Mouse (Mus musculus) neural tube, embryonic 13.5 days (tissue): ENCODE measurements around the gene Tcf7l2. TPM values are rescaled to one million over a fixed set of nuclear protein-coding genes. Genes with fewer than 3 reads are reported as not detected.

Experiments used
- ATAC-seq: fragments of 200-750 bp; cut with Nextera tagmentation; 2 replicates; pipeline ENCODE4 v1.8.0; 2017; ENCODE audit warnings: low read depth, mild to moderate bottlenecking, moderate TSS enrichment, moderate library complexity
- H3K27ac ChIP-seq: fragments of 300-500 bp; sonication (generic); replicated peaks from 2 replicates; pipeline ENCODE4 v1.5.1; 2015; ENCODE audit warnings: moderate library complexity, mild to moderate bottlenecking, inconsistent platforms
- H3K27me3 ChIP-seq: fragments of 300-500 bp; sonication (generic); 2 replicates; pipeline ENCODE4 v1.6.1; 2015; ENCODE audit warnings: mild to moderate bottlenecking, inconsistent platforms
- H3K36me3 ChIP-seq: fragments of 300-500 bp; sonication (generic); 2 replicates; pipeline ENCODE4 v1.6.1; 2015; ENCODE audit warnings: mild to moderate bottlenecking, inconsistent platforms
- H3K4me1 ChIP-seq: fragments of 300-500 bp; sonication (generic); replicated peaks from 2 replicates; pipeline ENCODE4 v1.6.1; 2015; ENCODE audit warnings: inconsistent platforms
- H3K4me2 ChIP-seq: fragments of 300-500 bp; sonication (generic); 2 replicates; pipeline ENCODE4 v1.6.1; 2015; ENCODE audit warnings: inconsistent platforms, mild to moderate bottlenecking, moderate library complexity
- H3K4me3 ChIP-seq: fragments of 300-500 bp; sonication (generic); 2 replicates; pipeline ENCODE4 v1.5.1; 2015; ENCODE audit warnings: mild to moderate bottlenecking, inconsistent platforms
- H3K9ac ChIP-seq: fragments of 300-500 bp; sonication (generic); 2 replicates; pipeline ENCODE4 v1.6.1; 2015; ENCODE audit warnings: moderate library complexity, mild to moderate bottlenecking, inconsistent platforms
- H3K9me3 ChIP-seq: fragments of 300-500 bp; sonication (generic); 2 replicates; pipeline ENCODE4 v1.6.1; 2016; ENCODE audit warnings: inconsistent platforms
- WGBS: fragments of 180-500 bp; shearing (Covaris S2); methylation state at CpG from one replicate; pipeline ENCODE4 v1.1.7; 2015; 5-methylcytosine and 5-hydroxymethylcytosine counted together
- polyA plus RNA-seq: library from polyadenylated mRNA; unstranded; fragments of >200 nt; fragmentation: Nextera tagmentation; extraction: Ambion mirVana; gene quantifications from 2 replicates; pipeline ENCODE4 v1.2.1, GENCODE M21; 2015

Gene Tcf7l2
- polyA plus RNA-seq, 1 experiment from 2014 or later: 18.4 TPM

- no peak overlapping the region for H3K4me2 ChIP-seq
- H3K36me3 ChIP-seq: no peaks in the 10 kb centered on the region
- no peak overlapping the region for H3K27ac ChIP-seq
- H3K9me3 ChIP-seq: no peaks in the 10 kb centered on the region
- H3K4me3 ChIP-seq: no peak overlapping the region
- WGBS: 34% methylated on average over 3 of the region's 3 CpGs
- no peak for ATAC-seq
- H3K4me1 ChIP-seq: no peaks in the 10 kb centered on the region
- H3K27me3 ChIP-seq: peaks cover 3% of the 10 kb centered on the region
- H3K9ac ChIP-seq: no peak overlapping the region
Observed at GRCm38 (mm10) chr19:55732994-55733393, 8.6 kb upstream of the Tcf7l2 start.

- Histone ChIP-seq H3K9ac (no peak overlapping the region), H3K4me2 (no peak overlapping the region), H3K27me3 (peaks cover 13% of the 10 kb centered on the region), H3K4me1 (no peaks in the 10 kb centered on the region; the same call in 1 of the 2 replicates), H3K9me3 (no peaks in the 10 kb centered on the region), H3K36me3 (no peaks in the 10 kb centered on the region), H3K27ac (no peak overlapping the region), H3K4me3 (no peak overlapping the region)
- ATAC-seq: no peak
- 61% methylated on average over 6 of the region's 6 CpGs for WGBS
Observed at GRCm38 (mm10) chr19:55736016-55736415, 5.6 kb upstream of the Tcf7l2 start.

- H3K4me1 ChIP-seq: peaks cover 28% of the 10 kb centered on the region
- H3K4me2 ChIP-seq: no peak overlapping the region
- no peak overlapping the region for H3K9ac ChIP-seq
- peaks cover 18% of the 10 kb centered on the region for H3K27me3 ChIP-seq
- H3K4me3 ChIP-seq: no peak overlapping the region
- H3K36me3 ChIP-seq: no peaks in the 10 kb centered on the region
- H3K9me3 ChIP-seq: no peaks in the 10 kb centered on the region
- H3K27ac ChIP-seq: no peak overlapping the region
- 23% methylated on average over 4 of the region's 4 CpGs for WGBS
- no peak for ATAC-seq
Observed at GRCm38 (mm10) chr19:55739713-55740112, 1.9 kb upstream of the Tcf7l2 start.

- H3K4me1 ChIP-seq: peaks cover 38% of the 10 kb centered on the region
- WGBS: 13% methylated on average over 10 of the region's 10 CpGs
- peak overlapping the region; percentile 68 for H3K4me2 ChIP-seq
- peak overlapping the region; percentile 76 for H3K9ac ChIP-seq
- H3K9me3 ChIP-seq: no peaks in the 10 kb centered on the region
- no peaks in the 10 kb centered on the region for H3K36me3 ChIP-seq
- peaks cover 24% of the 10 kb centered on the region for H3K27me3 ChIP-seq
- peak overlapping the region; percentile 59 for H3K27ac ChIP-seq
- H3K4me3 ChIP-seq: peak overlapping the region; percentile 51
- no peak; the same call in 1 of the 2 replicates for ATAC-seq
Observed at GRCm38 (mm10) chr19:55740753-55741438, 724 bp upstream of the Tcf7l2 start.

GRCm38 (mm10) chr19:55742386-55743000 is 873 bp downstream of the Tcf7l2 start:
- H3K27ac ChIP-seq: peak overlapping the region; percentile 86
- H3K4me3 ChIP-seq: peak overlapping the region; percentile 51
- no peaks in the 10 kb centered on the region for H3K36me3 ChIP-seq
- no peaks in the 10 kb centered on the region for H3K9me3 ChIP-seq
- peaks cover 54% of the 10 kb centered on the region for H3K4me1 ChIP-seq
- WGBS: under 1% methylated on average over 67 of the region's 70 CpGs
- peak overlapping the region; percentile 68 for H3K4me2 ChIP-seq
- peak; percentile 12; the same call in 1 of the 2 replicates for ATAC-seq
- peak overlapping the region; percentile 76 for H3K9ac ChIP-seq
- H3K27me3 ChIP-seq: peaks cover 37% of the 10 kb centered on the region

GRCm38 (mm10) chr19:55743001-55743556 is 1.5 kb downstream of the Tcf7l2 start:
- Histone ChIP-seq H3K4me1 (peaks cover 60% of the 10 kb centered on the region), H3K9ac (peak overlapping the region; percentile 76), H3K36me3 (no peaks in the 10 kb centered on the region), H3K4me2 (peak overlapping the region; percentile 68), H3K9me3 (no peaks in the 10 kb centered on the region), H3K27ac (peak overlapping the region; percentile 86), H3K27me3 (peaks cover 43% of the 10 kb centered on the region), H3K4me3 (peak overlapping the region; percentile 51)
- peak; percentile 26; the same call in 1 of the 2 replicates for ATAC-seq
- WGBS: 0% methylated on average over 8 of the region's 38 CpGs

- H3K9ac ChIP-seq: peak overlapping the region; percentile 76
- H3K4me3 ChIP-seq: peak overlapping the region; percentile 51
- no peaks in the 10 kb centered on the region for H3K36me3 ChIP-seq
- H3K9me3 ChIP-seq: no peaks in the 10 kb centered on the region
- peak overlapping the region; percentile 86 for H3K27ac ChIP-seq
- ATAC-seq: peak; percentile 37; the same call in 1 of the 2 replicates
- peaks cover 67% of the 10 kb centered on the region for H3K4me1 ChIP-seq
- peak overlapping the region; percentile 68 for H3K4me2 ChIP-seq
- peaks cover 50% of the 10 kb centered on the region for H3K27me3 ChIP-seq
- under 1% methylated on average over 47 of the region's 47 CpGs for WGBS
Observed at GRCm38 (mm10) chr19:55743557-55744441, 2.2 kb downstream of the Tcf7l2 start.

- peak overlapping the region; percentile 51 for H3K4me3 ChIP-seq
- 0 out of 2 replicates have a peak overlapping the region, but pooled peaks have one; percentile 86 for H3K27ac ChIP-seq
- 1% methylated on average over 21 of the region's 21 CpGs for WGBS
- H3K9ac ChIP-seq: peak overlapping the region; percentile 76
- peaks cover 76% of the 10 kb centered on the region for H3K4me1 ChIP-seq
- H3K36me3 ChIP-seq: no peaks in the 10 kb centered on the region
- ATAC-seq: no peak
- peaks cover 52% of the 10 kb centered on the region for H3K27me3 ChIP-seq
- H3K9me3 ChIP-seq: no peaks in the 10 kb centered on the region
- peak overlapping the region; percentile 68 for H3K4me2 ChIP-seq
Observed at GRCm38 (mm10) chr19:55744576-55745191, 3.1 kb downstream of the Tcf7l2 start.

GRCm38 (mm10) chr19:55745192-55745578 is 3.6 kb downstream of the Tcf7l2 start:
- Histone ChIP-seq H3K27me3 (peaks cover 51% of the 10 kb centered on the region), H3K9me3 (no peaks in the 10 kb centered on the region), H3K4me1 (peaks cover 81% of the 10 kb centered on the region), H3K27ac (no peak overlapping the region), H3K4me3 (peak overlapping the region; percentile 51), H3K4me2 (peak overlapping the region; percentile 68), H3K36me3 (no peaks in the 10 kb centered on the region), H3K9ac (peak overlapping the region; percentile 76)
- ATAC-seq: no peak
- WGBS: 11% methylated on average over 9 of the region's 9 CpGs

GRCm38 (mm10) chr19:55746241-55746640 is 4.6 kb downstream of the Tcf7l2 start:
- Histone ChIP-seq H3K4me3 (no peak overlapping the region), H3K9ac (no peak overlapping the region), H3K4me1 (peaks cover 90% of the 10 kb centered on the region), H3K27me3 (peaks cover 55% of the 10 kb centered on the region), H3K4me2 (peak overlapping the region; percentile 21), H3K9me3 (no peaks in the 10 kb centered on the region), H3K27ac (no peak overlapping the region), H3K36me3 (no peaks in the 10 kb centered on the region)
- ATAC-seq: no peak
- WGBS: 9% methylated on average over 5 of the region's 5 CpGs

- no peak overlapping the region for H3K4me2 ChIP-seq
- H3K27me3 ChIP-seq: peaks cover 65% of the 10 kb centered on the region
- H3K9ac ChIP-seq: no peak overlapping the region
- no peaks in the 10 kb centered on the region for H3K9me3 ChIP-seq
- H3K36me3 ChIP-seq: no peaks in the 10 kb centered on the region
- 14% methylated on average over 13 of the region's 13 CpGs for WGBS
- peaks cover 96% of the 10 kb centered on the region for H3K4me1 ChIP-seq
- H3K27ac ChIP-seq: no peak overlapping the region
- no peak for ATAC-seq
- no peak overlapping the region for H3K4me3 ChIP-seq
Observed at GRCm38 (mm10) chr19:55747237-55747925, 5.8 kb downstream of the Tcf7l2 start.
